Mouse (Mus musculus) stomach, postnatal 0 days (tissue): Measurements from ENCODE around the gene Patl1.

Experiments
- CTCF ChIP-seq: IDR thresholded peaks from 2 replicates; pipeline ENCODE4 v1.5.1; 2016; ENCODE audit warnings: antibody characterized with exemption, low read depth, mild to moderate bottlenecking, moderate library complexity
- EP300 ChIP-seq: optimal IDR thresholded peaks from 2 replicates; pipeline ENCODE3; 2016; ENCODE audit warnings: antibody characterized with exemption

DNA sequence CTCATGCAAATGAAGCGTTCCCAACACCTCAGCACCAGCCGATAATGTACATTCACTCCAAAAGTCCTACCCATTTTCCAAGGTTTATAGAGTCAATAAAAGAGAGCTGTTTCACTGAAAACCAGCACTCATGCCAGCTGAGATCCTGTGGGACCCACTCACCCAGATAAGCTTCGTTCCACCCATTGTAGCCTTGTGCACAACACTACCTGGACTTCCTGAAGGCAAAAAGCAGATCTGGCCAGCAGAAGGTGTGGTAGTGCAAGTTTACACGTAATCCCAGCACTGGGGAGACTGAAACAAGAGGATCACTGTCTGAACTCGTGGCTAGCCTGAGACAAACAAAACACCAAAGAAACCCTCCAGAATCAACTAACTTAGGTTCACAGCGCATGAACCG lies 38.5 kb downstream of the Patl1 start:
- TF ChIP-seq CTCF = peak; percentile 32; the same call in 1 of the 2 replicates
- no peak for TF ChIP-seq EP300
